Mouse (Mus musculus) ES-E14 (cell line): ENCODE data around the gene Ush1c. TPM values are rescaled to one million over a fixed set of nuclear protein-coding genes. Genes with fewer than 3 reads are reported as not detected.

ENCODE experiments used
- DNase-seq: peaks from one replicate; pipeline ENCODE4 v3.0.0-alpha.2; 2013; ENCODE audit warnings: low read depth, low spot score
- H3K27ac ChIP-seq: 2 replicates; pipeline ENCODE4 v1.5.1; 2012; ENCODE audit warnings: low read depth, mild to moderate bottlenecking, low read length, moderate library complexity, mixed read lengths; ENCODE audit not compliant: poor library complexity, insufficient read depth, severe bottlenecking
- H3K36me3 ChIP-seq: 2 replicates; pipeline ENCODE4 v1.6.1; 2012; ENCODE audit warnings: mild to moderate bottlenecking, low read length, moderate library complexity, mixed read lengths; ENCODE audit not compliant: control insufficient read depth, poor library complexity, insufficient read depth, severe bottlenecking
- H3K4me1 ChIP-seq, 2 experiments: fragments of 150-350 bp in 1 of 2; sonication (generic) in 1 of 2; 2 replicates each; pipeline ENCODE4 v1.6.1; 2012; ENCODE audit warnings: low read length in 2 of 2, mild to moderate bottlenecking in 1 of 2, mixed read lengths in 1 of 2; ENCODE audit not compliant: control insufficient read depth in 2 of 2, insufficient read depth in 2 of 2, poor library complexity in 1 of 2
- H3K4me3 ChIP-seq, 2 experiments: fragments of 150-350 bp in 1 of 2; sonication (generic) in 1 of 2; 2 replicates each; pipeline ENCODE4 v1.5.1; 2012; ENCODE audit warnings: low read length in 2 of 2, low read depth in 1 of 2, mild to moderate bottlenecking in 1 of 2, mixed read lengths in 1 of 2; ENCODE audit not compliant: insufficient read depth in 1 of 2, poor library complexity in 1 of 2, severe bottlenecking in 1 of 2
- H3K9ac ChIP-seq: 2 replicates; pipeline ENCODE4 v1.6.1; 2012; ENCODE audit warnings: low read depth, mild to moderate bottlenecking, low read length, mixed read lengths; ENCODE audit not compliant: poor library complexity, insufficient read depth, severe bottlenecking
- H3K9me3 ChIP-seq: fragments of 150-350 bp; sonication (generic); 2 replicates; pipeline ENCODE4 v1.6.1; 2012; ENCODE audit warnings: low read depth, mild to moderate bottlenecking, low read length; ENCODE audit not compliant: control insufficient read depth, insufficient read depth
- CHD2 ChIP-seq: IDR thresholded peaks from 2 replicates; pipeline ENCODE4 v1.6.1; 2014; ENCODE audit warnings: mild to moderate bottlenecking, low read depth, low read length, inconsistent platforms
- HCFC1 ChIP-seq: IDR thresholded peaks from 2 replicates; pipeline ENCODE4 v1.6.1; 2012; ENCODE audit warnings: low read length, inconsistent platforms, borderline replicate concordance; ENCODE audit not compliant: insufficient read depth
- MAFK ChIP-seq: IDR thresholded peaks from 2 replicates; pipeline ENCODE4 v1.6.1; 2014; ENCODE audit warnings: mild to moderate bottlenecking, low read depth, low read length, inconsistent platforms; ENCODE audit not compliant: insufficient read depth
- ZC3H11A ChIP-seq: IDR thresholded peaks from 2 replicates; pipeline ENCODE4 v1.6.1; 2012; ENCODE audit warnings: low read depth, mild to moderate bottlenecking, inconsistent platforms, low read length, borderline replicate concordance
- ZNF384 ChIP-seq: IDR thresholded peaks from 2 replicates; pipeline ENCODE4 v1.6.1; 2012; ENCODE audit warnings: low read depth, low read length, inconsistent platforms
- in situ Hi-C, 2 experiments: fragments of 600-800 bp; cut with MboI; formaldehyde crosslinking; loops; one replicate each; pipeline ENCODE4 v1.15.1; 2025; ENCODE audit warnings: low sequenced_read_pairs in 2 of 2, inconsistent platforms in 1 of 2; ENCODE audit not compliant: unreplicated experiment in 2 of 2
- total RNA-seq: library from RNA; depleted of rRNA; stranded (reverse); fragments of 300-350 nt; gene quantifications from 2 replicates; pipeline ENCODE4 v1.2.3, GENCODE M21; 2012

The Ush1c gene
- total RNA-seq, 1 experiment: 0.18 TPM

- no peak for DNase-seq
- Histone ChIP-seq H3K27ac (no peak overlapping the region), H3K4me1 (no peaks in the 10 kb centered on the region), H3K9me3 (no peaks in the 10 kb centered on the region), H3K9ac (no peak overlapping the region), H3K4me3 (no peak overlapping the region), H3K36me3 (no peaks in the 10 kb centered on the region)
- in situ Hi-C loops: no loop called here
- TF ChIP-seq HCFC1 (no peak), ZNF384 (no peak), ZC3H11A (no peak), CHD2 (no peak), MAFK (no peak)
Measured at GRCm38 (mm10) chr7:46236363-46236762, 1.9 kb downstream of the Ush1c start.

- Histone ChIP-seq H3K4me1 (no peaks in the 10 kb centered on the region), H3K36me3 (no peaks in the 10 kb centered on the region), H3K27ac (no peak overlapping the region), H3K4me3 (no peak overlapping the region), H3K9ac (no peak overlapping the region), H3K9me3 (no peaks in the 10 kb centered on the region)
- no peak for DNase-seq
- no peak for TF ChIP-seq ZC3H11A
- no peak for TF ChIP-seq CHD2
- TF ChIP-seq ZNF384: no peak
- no peak for TF ChIP-seq HCFC1
- TF ChIP-seq MAFK: no peak
- in situ Hi-C loops: no loop called here
Measured at GRCm38 (mm10) chr7:46235948-46236347, 2.4 kb downstream of the Ush1c start.

- Histone ChIP-seq H3K9ac (no peak overlapping the region), H3K36me3 (no peaks in the 10 kb centered on the region), H3K4me1 (no peaks in the 10 kb centered on the region), H3K9me3 (peaks cover 4% of the 10 kb centered on the region; the same call in 1 of the 2 replicates), H3K27ac (no peak overlapping the region), H3K4me3 (no peak overlapping the region)
- DNase-seq: no peak
- no peak for TF ChIP-seq MAFK
- TF ChIP-seq ZC3H11A: no peak
- TF ChIP-seq ZNF384: no peak
- TF ChIP-seq HCFC1: no peak
- no peak for TF ChIP-seq CHD2
- in situ Hi-C loops: no loop called here
Measured at GRCm38 (mm10) chr7:46226936-46227335, 11.4 kb downstream of the Ush1c start.

GRCm38 (mm10) chr7:46226253-46226652, 12.1 kb downstream of the Ush1c start:
- TF ChIP-seq ZNF384 (no peak), CHD2 (no peak), ZC3H11A (no peak), HCFC1 (no peak), MAFK (no peak)
- H3K36me3 ChIP-seq: no peaks in the 10 kb centered on the region
- DNase-seq: no peak
- H3K9me3 ChIP-seq: peaks cover 4% of the 10 kb centered on the region; the same call in 1 of the 2 replicates
- H3K4me1 ChIP-seq: no peaks in the 10 kb centered on the region
- no peak overlapping the region for H3K27ac ChIP-seq
- H3K4me3 ChIP-seq: no peak overlapping the region
- no peak overlapping the region for H3K9ac ChIP-seq
- in situ Hi-C loops: no loop called here

- no peak overlapping the region for H3K27ac ChIP-seq
- no peaks in the 10 kb centered on the region for H3K4me1 ChIP-seq
- DNase-seq: no peak
- in situ Hi-C loops: no loop called here
- H3K4me3 ChIP-seq: no peak overlapping the region
- H3K36me3 ChIP-seq: no peaks in the 10 kb centered on the region
- TF ChIP-seq ZC3H11A: no peak
- no peak for TF ChIP-seq MAFK
- no peak overlapping the region for H3K9ac ChIP-seq
- peaks cover 4% of the 10 kb centered on the region; the same call in 1 of the 2 replicates for H3K9me3 ChIP-seq
Measured at GRCm38 (mm10) chr7:46220591-46221129, 17.6 kb downstream of the Ush1c start.
